In the genomic region with DNA sequence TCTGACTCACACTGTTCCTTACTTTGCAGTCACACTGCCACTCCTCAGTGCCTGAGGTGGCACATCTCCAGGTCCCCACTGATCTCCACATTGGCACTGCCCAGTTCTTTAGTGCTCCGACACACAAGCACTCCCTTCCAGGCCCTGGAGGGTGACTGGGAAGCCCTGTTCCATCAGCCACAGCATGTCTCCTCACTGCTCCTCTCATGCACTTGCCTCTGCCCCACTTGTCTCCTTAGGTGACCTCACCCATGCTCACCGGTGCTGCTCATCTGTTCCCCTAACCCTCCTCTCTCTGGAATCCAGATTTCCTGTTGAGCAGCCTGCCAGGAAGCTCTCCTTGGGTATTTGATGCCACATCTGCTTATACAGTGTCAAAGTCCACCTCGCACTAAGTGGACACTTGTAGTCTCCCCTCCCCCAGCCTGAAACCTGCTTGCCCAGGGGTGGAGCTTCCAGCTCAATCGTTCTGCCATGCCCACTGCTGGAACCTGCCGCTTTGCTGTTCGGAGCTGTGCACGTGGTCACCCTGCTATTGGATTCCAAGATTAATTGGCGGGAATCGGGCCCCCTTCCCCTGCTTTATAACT, we compare ENCODE assay signal across 20 mouse cellular contexts.
A peak's percentile ranks its signal among the peaks of the same experiment; 100 is the strongest.
DNase-seq lines count a peak whose midpoint lies in the region; ATAC-seq lines count a peak whose summit lies in the region.
"Had no signal": no experiment of that assay in that cellular context is flagged by ENCODE, and none has a peak within 500 bp of the region (broad histone marks: within the 10 kb centered on the region; RNA-seq: fewer than 3 reads in every experiment).

No protein-coding gene starts in this region.

- no peak overlapping the region for H3K4me2 ChIP-seq in forebrain, embryonic 11.5 days (ENCODE audit: low read depth, low read length, severe bottlenecking)
- no peak overlapping the region for H3K4me2 ChIP-seq in forebrain, embryonic 13.5 days
- H3K4me2 ChIP-seq in kidney, embryonic 15.5 days: no peak overlapping the region
- no peak overlapping the region for H3K4me2 ChIP-seq in kidney, embryonic 16.5 days (replicated peaks; ENCODE audit: low read depth, low read length)
- H3K4me2 ChIP-seq: forebrain, embryonic 15.5 days; hindbrain, embryonic 13.5 days had no signal

- DNase-seq in forebrain, embryonic 11.5 days (ENCODE audit: low spot score): peak; percentile 20
- DNase-seq in kidney, adult 11 months: peak; percentile 89
- peak; percentile 94 for DNase-seq in kidney, adult 9 months
- DNase-seq: adrenal gland, adult 8-10 months; adrenal gland, postnatal 36 days; B cell, adult 2 months; cerebellum, adult 2 months; cerebellum, postnatal 10 days; gastrocnemius, postnatal 14 days; heart, postnatal 14 days had no signal

- no peak overlapping the region for H3K4me3 ChIP-seq in forebrain, embryonic 11.5 days (ENCODE audit: low read depth, low read length)
- H3K4me3 ChIP-seq in forebrain, embryonic 13.5 days: no peak overlapping the region
- H3K4me3 ChIP-seq in kidney, embryonic 15.5 days (replicated peaks): no peak overlapping the region
- H3K4me3 ChIP-seq in kidney, embryonic 16.5 days (ENCODE audit: low read length): no peak overlapping the region
- H3K4me3 ChIP-seq in megakaryocyte, embryonic 14.5 days (replicated peaks): peak overlapping the region; percentile 38
- H3K4me3 ChIP-seq: embryonic facial prominence, embryonic 10.5 days; forebrain, embryonic 15.5 days; hindbrain, embryonic 13.5 days had no signal

- no peak overlapping the region for H3K9ac ChIP-seq in forebrain, embryonic 11.5 days (ENCODE audit: low read length)
- no peak overlapping the region for H3K9ac ChIP-seq in forebrain, embryonic 13.5 days
- H3K9ac ChIP-seq in kidney, embryonic 15.5 days: no peak overlapping the region
- H3K9ac ChIP-seq in kidney, embryonic 16.5 days (replicated peaks; ENCODE audit: low read length): no peak overlapping the region
- H3K9ac ChIP-seq: forebrain, embryonic 15.5 days; hindbrain, embryonic 13.5 days had no signal

- no peaks in the 10 kb centered on the region for H3K36me3 ChIP-seq in forebrain, embryonic 11.5 days (ENCODE audit: control insufficient read depth, insufficient read depth, low read length)
- no peaks in the 10 kb centered on the region for H3K36me3 ChIP-seq in forebrain, embryonic 13.5 days (ENCODE audit: poor library complexity, severe bottlenecking)
- no peaks in the 10 kb centered on the region for H3K36me3 ChIP-seq in kidney, embryonic 15.5 days
- no peaks in the 10 kb centered on the region for H3K36me3 ChIP-seq in kidney, embryonic 16.5 days (ENCODE audit: insufficient read depth, low read length)
- H3K36me3 ChIP-seq in megakaryocyte, embryonic 14.5 days (replicated peaks; ENCODE audit: low read length): no peaks in the 10 kb centered on the region
- H3K36me3 ChIP-seq: embryonic facial prominence, embryonic 10.5 days; forebrain, embryonic 15.5 days; G1E; hindbrain, embryonic 13.5 days had no signal

- H3K27ac ChIP-seq in forebrain, embryonic 11.5 days (ENCODE audit: low read depth, low read length): no peak overlapping the region
- no peak overlapping the region for H3K27ac ChIP-seq in forebrain, embryonic 13.5 days
- no peak overlapping the region for H3K27ac ChIP-seq in kidney, embryonic 15.5 days
- H3K27ac ChIP-seq in kidney, embryonic 16.5 days (ENCODE audit: low read length): no peak overlapping the region
- H3K27ac ChIP-seq: embryonic facial prominence, embryonic 10.5 days; forebrain, embryonic 15.5 days; hindbrain, embryonic 13.5 days had no signal

- ATAC-seq in forebrain, embryonic 11.5 days (replicated peaks; ENCODE audit: low FRiP score): no peak
- no peak for ATAC-seq in forebrain, embryonic 13.5 days
- no peak for ATAC-seq in kidney, embryonic 15.5 days (replicated peaks; ENCODE audit: low FRiP score)
- ATAC-seq in kidney, embryonic 16.5 days (ENCODE audit: low FRiP score, low TSS enrichment): no peak
- ATAC-seq in megakaryocyte, adult 5-6 weeks (ENCODE audit: poor library complexity, severe bottlenecking): no peak
- ATAC-seq: CD4-positive, CD25-positive, alpha-beta regulatory T cell, adult 4 months; forebrain, embryonic 15.5 days had no signal

- WGBS in forebrain, embryonic 11.5 days: 93% methylated on average over 9 of the region's 9 CpGs
- 95% methylated on average over 9 of the region's 9 CpGs for WGBS in forebrain, embryonic 13.5 days
- WGBS in kidney, embryonic 15.5 days: 90% methylated on average over 9 of the region's 9 CpGs
- WGBS in kidney, embryonic 16.5 days: 90% methylated on average over 9 of the region's 9 CpGs

- no peaks in the 10 kb centered on the region for H3K4me1 ChIP-seq in forebrain, embryonic 11.5 days (replicated peaks; ENCODE audit: control insufficient read depth, insufficient read depth, low read length)
- no peaks in the 10 kb centered on the region for H3K4me1 ChIP-seq in forebrain, embryonic 13.5 days
- H3K4me1 ChIP-seq in kidney, embryonic 15.5 days: no peaks in the 10 kb centered on the region
- no peaks in the 10 kb centered on the region for H3K4me1 ChIP-seq in kidney, embryonic 16.5 days (ENCODE audit: insufficient read depth, low read length)
- H3K4me1 ChIP-seq in megakaryocyte, embryonic 14.5 days: peaks cover 16% of the 10 kb centered on the region
- H3K4me1 ChIP-seq: forebrain, embryonic 15.5 days; hindbrain, embryonic 13.5 days had no signal

- no peaks in the 10 kb centered on the region for H3K27me3 ChIP-seq in forebrain, embryonic 11.5 days (ENCODE audit: control insufficient read depth, insufficient read depth, low read length)
- H3K27me3 ChIP-seq in forebrain, embryonic 13.5 days: no peaks in the 10 kb centered on the region
- no peaks in the 10 kb centered on the region for H3K27me3 ChIP-seq in kidney, embryonic 15.5 days
- H3K27me3 ChIP-seq in kidney, embryonic 16.5 days (ENCODE audit: insufficient read depth, low read length): no peaks in the 10 kb centered on the region
- peaks cover 4% of the 10 kb centered on the region for H3K27me3 ChIP-seq in megakaryocyte, embryonic 14.5 days (replicated peaks)
- H3K27me3 ChIP-seq: forebrain, embryonic 15.5 days; hindbrain, embryonic 13.5 days had no signal

- no peaks in the 10 kb centered on the region for H3K9me3 ChIP-seq in forebrain, embryonic 11.5 days (ENCODE audit: control insufficient read depth, low read length)
- no peaks in the 10 kb centered on the region for H3K9me3 ChIP-seq in forebrain, embryonic 13.5 days (replicated peaks)
- H3K9me3 ChIP-seq in kidney, embryonic 15.5 days (replicated peaks): no peaks in the 10 kb centered on the region
- H3K9me3 ChIP-seq in kidney, embryonic 16.5 days (ENCODE audit: low read length): no peaks in the 10 kb centered on the region
- peaks cover 5% of the 10 kb centered on the region; the same call in 1 of the 2 replicates for H3K9me3 ChIP-seq in megakaryocyte, embryonic 14.5 days
- H3K9me3 ChIP-seq: forebrain, embryonic 15.5 days; G1E; hindbrain, embryonic 13.5 days had no signal

Comparison
In these comparisons a context has a peak if more than half of its experiments do, and no peak if none do; other contexts are left out.
1. DNase-seq: peak in every context shown above with its lines; median percentile 94 in kidney, adult 9 months; 89 in kidney, adult 11 months; 20 in forebrain, embryonic 11.5 days.